Mouse (Mus musculus): Measurements from ENCODE around the gene Lrig1. TPM values are rescaled to one million over a fixed set of nuclear protein-coding genes. Genes with fewer than 3 reads are reported as not detected.

Lrig1 gene
- total RNA-seq, 2 experiments from 2014 or later = 35.9 to 38.8 TPM

DNA sequence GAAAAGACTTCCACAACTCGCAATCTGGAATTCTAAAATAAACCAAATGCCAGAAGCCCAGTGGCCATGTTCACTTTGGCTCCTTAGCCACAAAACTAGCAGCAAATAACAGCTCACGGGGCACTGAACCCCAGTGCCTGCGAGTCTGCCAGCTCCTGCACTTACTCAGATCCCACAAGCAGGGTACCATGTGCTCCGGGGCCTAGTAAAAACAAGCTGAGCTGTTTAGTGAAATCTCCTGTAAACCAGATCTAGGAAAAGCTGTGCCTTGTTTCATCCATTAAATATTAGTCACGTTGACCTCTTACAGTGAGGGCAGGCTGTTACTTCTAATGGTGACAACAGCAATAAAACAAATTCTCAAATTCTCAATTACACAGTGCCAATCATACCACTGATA, 81.3 kb downstream of the Lrig1 start:
- no peak for DNase-seq

DNA sequence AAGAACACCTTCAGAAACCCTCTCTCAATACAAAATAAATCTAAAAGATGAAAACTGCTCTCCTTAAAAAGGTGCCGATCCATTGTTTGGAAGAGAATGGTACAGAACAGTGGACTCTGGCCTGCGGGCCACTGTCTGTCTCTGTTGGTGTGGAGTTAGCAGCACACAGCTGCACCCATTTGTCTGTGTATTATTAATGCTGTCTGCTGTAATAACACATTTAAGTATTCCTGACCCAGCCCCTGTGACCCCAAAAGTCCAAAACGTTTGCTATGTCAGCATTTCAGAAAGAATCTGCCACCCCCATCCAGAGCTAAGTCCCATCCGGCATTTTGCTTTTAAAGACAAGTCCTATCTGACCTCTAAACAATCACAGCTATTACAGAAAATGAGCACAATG, 84.0 kb downstream of the Lrig1 start:
- DNase-seq = no peak

DNA sequence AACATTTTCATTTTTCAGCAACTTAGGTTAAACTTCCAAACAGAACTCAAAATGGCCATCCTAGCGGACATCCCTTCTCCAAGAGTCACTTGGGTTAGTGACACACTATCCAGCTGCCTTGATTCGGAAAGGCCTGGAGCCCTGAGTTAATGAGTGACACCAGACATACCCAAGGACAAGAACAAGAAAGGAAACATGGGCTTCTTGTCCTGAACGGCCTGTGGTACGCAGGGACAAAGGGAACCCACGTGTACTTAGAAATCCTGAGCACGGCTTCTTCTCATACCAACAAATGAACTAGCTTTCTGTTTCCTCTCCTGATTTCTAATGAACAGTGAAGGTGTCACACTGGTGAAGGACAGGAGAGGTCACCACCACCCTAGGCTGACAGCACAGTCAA, 85.6 kb downstream of the Lrig1 start:
- no peak for DNase-seq

DNA sequence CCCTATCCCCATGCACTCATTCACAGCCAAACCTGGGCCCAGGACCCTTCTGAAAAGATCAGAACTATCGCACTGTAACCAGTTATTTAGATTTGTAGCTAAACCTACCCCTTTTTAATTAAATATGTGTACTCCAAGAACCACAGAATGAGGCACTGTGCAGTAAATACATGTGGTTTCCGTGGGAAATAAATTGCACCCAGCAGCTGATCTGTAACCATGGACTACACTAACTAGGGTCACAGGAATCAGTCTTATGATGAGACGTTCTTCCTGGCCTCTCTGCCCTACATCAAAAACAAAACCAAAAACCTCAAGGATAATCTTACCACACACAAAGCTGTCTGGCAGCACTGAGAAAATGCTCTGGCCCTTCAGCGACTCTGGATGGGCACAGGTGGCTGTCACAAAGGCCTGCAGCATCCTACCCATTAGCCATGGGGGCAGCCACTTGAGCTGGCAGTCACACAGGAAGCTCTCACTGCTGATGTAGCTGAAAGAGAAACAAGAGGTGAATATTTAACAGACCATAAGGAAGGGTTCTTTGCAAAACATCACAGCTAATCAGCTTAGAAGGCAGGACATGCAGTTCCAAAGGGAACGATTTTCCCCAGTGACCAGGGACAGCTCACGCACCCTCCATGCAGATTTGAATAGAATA, 86.6 kb downstream of the Lrig1 start:
- no peak for DNase-seq

DNA sequence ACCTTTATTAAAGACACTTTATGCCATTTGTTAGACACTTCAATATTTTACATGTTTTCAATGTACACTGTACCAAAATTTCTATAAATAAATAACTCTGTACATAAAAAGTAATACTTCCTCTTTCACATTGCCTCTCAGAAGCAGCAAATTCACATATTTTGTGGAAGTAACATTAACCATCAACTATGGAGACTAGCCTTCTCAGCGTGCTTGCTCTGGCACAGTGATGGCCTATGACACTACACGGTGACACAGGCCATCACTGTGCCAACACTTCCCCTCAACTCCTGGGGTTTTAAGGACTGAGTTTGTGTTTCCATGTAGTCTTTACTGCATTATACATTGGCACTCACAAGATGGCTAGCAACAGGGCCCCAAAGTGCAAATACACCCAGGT, 95.4 kb downstream of the Lrig1 start:
- no peak for DNase-seq

DNA sequence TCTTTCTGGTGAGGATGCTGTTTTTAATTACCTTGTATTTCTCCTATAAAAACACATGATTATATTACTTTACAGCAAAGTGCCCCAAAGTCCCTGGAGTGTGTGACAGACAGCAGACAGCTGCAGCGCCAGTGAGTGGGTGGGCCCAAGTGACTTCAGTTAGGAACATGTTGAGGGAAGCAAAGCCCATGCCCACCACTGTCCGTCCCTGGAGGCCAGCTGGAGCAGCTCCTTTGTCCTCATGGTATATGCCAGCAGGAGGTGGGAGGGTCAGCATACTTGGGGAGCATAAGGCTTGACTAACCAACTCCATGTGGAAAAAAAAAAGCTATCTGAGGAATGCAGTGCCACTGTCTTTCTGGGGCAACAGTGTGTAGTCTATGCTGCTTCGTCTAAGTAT, 95.9 kb downstream of the Lrig1 start:
- DNase-seq = no peak

DNA sequence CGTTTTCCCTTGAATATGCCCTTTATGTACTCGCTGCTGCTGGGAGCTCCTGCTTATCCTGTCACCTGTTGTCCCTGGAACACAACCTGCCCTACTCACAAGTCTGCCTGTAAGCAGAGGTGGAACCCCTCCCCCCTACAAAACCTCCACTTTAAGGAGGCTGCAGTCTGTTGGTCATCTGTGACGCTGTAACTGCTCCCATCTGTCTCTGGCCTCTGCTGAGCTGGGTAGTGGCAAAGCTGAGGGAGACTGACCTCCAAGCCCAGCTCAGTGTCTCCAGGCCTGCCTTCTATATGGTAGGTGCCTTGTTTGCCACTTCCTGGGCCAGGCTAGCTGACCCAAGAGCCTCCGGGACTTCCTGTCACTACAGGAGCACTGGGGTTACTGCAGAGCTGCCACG, 98.1 kb downstream of the Lrig1 start:
- no peak for DNase-seq

DNA sequence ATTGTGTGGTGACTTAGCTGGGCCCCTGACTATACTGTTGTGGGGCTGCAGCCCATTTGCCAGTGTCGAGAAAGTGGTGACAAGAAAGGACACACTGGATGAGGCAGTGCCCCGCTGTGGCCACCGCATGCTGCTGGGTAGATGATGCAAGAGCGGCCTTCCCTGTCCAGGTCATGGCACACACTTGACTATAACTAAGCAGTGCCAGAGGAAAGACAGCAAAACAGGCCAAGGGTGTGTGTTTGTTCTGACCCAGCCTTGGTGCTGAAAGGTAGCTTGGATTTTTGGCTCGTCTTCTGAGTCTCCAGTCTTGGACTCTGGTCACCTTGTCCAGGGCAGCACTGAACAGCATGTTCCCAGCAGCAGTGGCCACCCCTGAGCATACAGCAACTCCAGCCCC, 98.9 kb downstream of the Lrig1 start:
- DNase-seq = peak; percentile 78

DNA sequence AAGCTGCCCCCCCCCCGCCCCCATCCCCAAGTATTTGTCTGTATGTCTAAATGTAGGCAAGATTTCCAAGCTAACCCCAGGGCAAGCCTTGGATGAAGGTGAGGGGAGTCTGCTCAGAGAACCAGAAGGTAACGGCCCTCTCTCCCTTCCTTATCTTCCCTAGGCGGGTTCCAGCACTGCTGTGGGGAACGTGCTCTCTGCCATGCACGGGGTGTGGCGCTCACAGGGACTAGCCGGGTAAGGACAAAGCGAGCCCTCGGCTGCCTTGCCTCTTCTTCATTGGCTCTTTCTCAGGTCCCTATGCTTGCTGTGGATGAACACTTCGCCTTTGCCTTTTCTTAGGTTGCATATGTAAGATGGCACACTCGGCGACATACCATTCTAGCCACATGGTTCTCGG, 100.9 kb downstream of the Lrig1 start:
- no peak for DNase-seq

DNA sequence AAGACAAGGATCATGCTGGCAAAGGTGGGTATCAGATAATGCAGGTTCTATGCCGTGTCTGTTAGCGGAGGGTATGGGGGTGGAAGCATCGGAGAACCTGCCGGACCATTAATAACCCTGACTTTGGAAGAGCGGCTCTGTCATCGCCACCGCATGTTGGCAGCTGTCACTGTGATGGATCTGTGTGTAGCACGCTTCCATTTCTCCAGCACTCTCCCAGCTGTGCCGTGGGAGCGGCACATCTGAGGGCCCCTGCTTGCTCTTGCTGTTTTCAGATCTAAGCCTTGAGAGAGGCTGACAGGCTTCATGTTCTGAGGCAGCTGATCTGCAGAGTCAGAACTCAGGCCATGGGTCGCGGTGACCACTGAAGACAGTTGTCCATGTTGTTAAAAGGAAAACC, 101.5 kb downstream of the Lrig1 start:
- peak; percentile 44 for DNase-seq

DNA sequence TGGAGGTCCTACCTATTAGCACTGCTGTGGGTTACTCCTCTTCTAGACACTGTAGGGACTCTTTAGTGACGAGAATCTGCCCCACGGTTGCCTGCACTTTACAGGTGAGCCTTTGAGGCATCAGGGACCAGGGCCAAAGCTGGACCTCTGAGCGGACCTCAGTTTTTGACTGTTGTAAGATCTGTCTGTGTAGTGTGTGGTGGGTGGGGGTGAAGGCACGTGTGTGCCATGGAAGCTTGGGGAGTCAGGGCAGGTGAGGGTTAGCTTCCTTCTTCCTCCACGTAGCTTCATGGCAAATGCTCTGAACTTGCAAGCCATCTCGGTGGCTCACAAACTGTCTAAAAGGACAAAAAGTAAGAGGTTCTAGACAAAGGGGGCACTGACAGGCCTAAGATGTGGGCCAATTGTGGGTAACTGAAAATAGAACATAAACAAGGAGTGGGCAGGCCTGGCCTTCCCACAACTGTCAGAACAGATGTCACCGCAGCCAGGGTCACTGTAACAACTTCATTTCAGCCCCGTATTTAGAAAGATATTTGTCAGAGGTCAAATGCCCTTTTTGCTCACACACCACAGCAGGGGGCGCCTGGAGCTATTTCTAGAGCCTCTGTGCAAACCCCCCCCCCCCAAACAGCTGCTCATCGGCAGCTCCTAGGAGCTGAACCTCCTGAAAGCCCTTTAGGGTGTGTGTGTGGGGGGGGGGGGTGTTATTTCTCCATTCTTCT, 103.0 kb downstream of the Lrig1 start:
- DNase-seq = no peak

DNA sequence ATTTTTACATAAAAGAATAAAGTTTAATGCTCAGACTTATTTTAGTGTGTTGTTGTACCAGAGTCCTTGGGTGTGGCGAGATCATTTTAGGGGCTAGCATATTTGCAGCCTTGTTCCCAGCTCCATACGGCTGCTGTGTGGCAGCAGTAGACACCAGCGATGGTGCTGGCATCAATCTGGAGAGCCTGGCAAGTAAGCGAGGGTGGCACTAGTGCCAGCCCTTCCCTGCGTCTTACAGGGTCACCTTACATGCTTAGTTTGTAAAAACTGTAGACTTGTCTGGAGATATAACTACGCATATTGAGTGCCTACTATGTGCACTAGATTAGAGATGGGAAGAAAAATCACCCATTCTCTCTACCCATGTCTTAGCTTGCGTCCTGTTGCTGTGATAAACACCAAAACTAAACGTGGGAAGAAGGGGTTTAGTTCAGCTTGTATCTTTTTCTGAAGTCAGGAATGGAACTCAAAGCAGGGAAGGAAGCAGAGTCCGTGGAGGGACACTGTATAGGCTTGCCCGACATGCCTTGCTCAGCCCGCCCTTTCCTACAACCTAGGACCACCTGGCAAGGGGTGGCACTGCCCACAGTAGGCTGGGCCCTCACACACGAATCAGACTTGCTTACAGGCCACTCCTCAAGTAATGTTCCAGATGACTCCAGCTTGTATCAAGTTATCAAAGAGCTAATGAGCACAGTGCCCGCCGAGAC, 103.8 kb downstream of the Lrig1 start:
- DNase-seq = peak; percentile 56

DNA sequence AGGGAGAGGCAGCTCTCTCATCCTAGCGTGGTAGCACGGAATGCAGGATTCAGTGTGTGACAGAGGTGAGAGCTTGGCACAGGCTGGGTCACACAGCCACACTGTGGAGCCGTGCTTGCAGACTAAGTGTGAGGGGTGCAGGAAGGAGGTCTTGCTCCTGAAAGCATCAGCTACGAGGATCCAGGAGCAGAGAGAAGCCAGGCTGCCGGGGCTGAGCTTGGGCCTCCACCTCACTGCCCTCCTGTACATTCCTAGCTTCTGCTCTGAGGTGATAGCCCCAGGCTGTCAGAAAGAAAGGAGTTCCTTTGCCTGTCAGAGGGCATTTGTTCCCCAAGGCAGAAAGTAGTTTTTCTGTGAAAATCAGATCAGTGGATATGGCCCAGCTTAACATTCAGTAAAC, 104.8 kb downstream of the Lrig1 start:
- no peak for DNase-seq

DNA sequence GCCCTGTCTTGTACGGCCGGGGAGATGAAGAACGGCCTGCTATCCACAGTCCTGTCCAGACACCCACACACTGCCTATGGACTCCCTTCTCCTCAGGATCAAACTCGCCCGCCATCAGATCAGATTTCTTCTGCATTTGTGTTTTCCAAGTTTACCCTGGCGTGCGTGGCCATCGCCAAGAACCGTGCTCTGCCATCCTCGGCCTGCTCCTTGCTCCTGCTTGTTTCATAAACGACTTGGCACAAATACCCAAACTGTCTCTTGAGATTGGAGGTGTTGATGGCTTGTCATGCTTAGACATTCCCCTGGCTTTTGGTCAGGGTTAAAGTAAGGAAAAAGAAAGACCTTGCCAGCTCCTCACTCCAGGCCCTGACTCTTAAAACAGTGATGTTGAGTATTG, 105.2 kb downstream of the Lrig1 start:
- peak; percentile 45 for DNase-seq

DNA sequence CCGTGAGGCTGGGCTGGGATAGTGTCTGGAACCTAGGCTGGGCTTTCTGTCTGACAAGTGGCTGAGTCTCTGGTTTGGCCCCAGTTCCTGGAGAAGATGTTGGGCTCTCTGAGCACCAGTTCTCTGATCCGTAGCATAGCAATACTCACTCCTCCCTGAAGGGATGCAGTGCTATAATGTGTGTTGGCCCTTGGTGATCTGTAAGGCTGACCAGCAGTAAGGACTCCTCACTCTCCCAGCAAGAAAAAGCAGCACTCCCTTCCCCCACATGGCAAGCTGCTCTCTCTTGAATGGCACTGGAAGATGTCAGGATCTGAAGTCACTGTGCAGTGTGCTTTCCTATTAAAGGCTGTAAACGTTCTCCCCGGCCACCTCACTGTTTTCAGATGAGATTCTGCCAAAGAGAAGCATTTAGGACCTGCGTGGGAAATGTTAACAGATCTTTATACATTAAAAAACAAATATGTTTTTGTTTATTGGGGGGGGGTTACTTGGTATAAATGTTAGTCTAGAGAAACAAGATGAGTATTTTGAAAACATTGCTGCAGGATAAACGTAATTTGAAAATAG, 105.8 kb downstream of the Lrig1 start:
- DNase-seq = no peak

DNA sequence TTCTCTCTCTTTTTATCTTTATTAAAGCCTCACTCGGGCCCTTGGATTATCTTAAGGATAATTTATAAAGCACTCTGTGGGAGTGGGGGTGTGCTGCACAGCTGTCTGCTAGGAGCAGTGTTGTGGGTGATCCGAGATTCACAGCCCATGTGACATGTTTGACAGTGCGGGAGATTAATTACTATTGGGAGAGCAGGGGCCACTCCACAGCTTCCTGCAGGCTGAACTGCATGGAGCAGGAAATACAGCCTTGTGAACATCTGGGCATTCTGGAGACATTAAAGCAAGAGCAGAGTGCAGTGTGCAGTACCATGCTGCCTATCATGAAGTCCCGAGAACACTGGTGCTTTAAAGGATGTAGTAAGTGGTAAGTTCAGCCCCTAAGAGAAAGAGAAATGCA, 107.2 kb downstream of the Lrig1 start:
- DNase-seq = no peak

DNA sequence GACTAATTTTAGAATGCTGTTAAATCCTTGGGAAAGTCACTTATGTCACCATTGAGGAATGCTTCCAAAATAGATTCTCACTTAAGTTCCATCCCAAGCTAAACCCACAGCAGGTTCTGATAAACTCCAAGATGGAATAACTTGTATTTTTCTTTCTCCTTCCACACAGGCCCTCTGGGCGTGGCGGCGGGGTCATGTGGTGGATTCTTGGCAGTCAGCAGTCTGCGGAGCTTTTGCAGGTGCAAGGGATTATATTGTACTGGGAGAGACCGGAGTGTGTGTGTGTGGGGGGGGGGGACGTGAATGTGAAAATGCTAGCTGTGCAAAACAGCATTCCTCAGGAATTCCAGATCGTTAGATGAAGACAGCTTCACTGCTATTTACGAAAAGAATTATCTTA, 107.7 kb downstream of the Lrig1 start:
- DNase-seq = peak; percentile 52

DNA sequence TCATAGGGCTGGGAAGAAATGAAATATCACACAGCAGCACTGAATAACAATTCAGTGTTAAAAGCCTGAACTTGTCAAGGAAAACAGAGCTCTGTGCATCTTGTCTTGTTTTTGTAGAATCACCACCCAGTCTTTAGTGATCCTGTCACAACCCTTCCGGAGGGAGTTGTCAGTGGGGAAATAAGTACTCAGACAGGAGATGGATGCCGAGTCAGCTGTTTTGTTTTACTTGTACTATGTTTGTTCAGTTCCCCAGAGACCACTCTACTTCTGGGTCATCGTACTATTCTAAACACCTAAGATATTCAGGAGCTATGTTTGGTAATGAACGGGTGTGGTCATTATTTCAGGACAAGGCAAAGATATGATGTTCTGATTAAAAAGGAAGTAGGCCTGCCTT, 111.6 kb downstream of the Lrig1 start:
- DNase-seq = no peak

DNA sequence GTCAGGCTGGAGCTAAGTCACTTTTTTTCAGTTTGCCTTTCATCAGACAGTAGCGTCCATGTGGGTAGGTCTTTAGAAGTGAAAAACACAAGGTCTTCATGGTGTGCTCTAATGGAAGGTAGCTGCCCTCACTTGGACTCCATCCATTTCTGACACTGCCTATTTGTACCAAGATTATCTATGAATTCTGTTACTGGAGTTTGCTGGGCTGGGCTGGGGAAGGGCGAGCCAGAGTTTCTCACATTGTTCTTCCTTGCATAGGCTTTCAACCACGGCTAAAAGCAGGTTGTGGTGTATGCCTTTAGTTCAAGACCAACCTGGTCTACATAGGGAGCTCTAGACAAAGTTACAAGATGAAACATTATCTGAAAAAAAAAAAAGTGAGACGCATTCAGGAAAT, 115.0 kb downstream of the Lrig1 start:
- DNase-seq = no peak

DNA sequence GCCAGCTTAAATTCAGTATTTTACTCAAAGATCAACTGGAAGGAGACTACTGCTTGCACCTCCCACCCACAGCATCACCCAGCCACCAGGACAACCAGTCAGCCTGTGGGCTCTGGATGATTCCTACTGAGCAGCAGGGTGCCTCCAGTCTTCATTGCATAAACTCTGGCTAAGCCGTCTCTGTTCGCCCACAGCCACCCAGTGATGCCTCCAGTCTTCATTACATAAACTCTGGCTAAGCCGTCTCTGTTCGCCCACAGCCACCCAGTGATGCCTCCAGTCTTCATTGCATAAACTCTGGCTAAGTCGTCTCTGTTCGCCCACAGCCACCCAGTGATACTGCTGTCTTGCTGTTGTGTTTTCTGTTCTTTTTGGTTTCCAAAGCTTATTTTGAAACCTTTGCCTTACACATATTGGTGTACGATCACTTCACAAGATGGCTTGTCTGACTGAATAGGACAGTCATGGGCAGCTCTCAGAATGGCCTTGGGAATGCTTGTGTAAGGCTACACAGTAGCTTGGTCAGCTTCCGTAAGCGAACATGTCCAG, 115.7 kb downstream of the Lrig1 start:
- no peak for DNase-seq

DNA sequence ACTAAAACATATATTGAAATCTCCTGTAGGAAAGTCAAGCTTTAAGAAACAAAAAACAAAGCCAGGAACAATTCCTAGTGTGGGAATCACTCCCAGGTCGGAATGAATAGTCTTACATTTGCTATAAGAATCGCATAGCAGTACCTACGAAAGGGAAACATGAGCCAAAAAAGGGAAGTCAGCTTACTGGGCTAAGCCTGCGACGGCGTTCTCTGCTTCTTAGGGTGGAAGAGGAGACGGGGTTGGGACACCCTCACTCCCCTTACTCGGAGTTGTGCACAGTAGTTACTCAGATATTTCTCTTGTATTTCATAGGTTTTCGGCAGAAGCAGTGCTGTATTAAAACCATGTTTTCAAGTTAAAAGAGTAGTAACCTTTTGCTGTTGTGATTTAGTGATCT, 117.9 kb downstream of the Lrig1 start:
- no peak for DNase-seq

DNA sequence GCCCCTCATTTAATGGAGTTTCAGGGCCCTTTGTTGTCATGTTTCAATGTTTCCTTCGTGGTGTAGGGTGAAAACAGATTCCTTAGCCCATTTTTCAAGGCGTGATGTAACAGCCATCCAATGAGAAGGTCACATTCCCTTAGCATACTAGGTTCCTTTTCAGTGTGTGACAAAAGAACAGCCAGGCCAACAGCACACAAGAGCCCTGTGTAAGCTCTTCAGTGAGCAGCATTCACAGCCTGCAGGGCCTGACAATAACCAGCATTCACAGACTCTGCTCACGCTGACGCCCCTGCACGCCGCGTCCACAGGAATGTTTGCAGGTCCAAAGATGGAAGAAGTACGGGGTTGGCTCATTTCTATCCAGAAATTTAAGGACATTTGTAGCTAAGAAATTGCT, 122.0 kb downstream of the Lrig1 start:
- DNase-seq = no peak
